Mouse (Mus musculus) ovary, postnatal 10 days (tissue): Measurements from ENCODE around the gene Gm12569.

Experiments used
- DNase-seq: peaks from one replicate; pipeline ENCODE4 v3.0.0; 2022; ENCODE audit warnings: low spot score

The Gm12569 gene

GRCm38 (mm10) chr11:51220308-51220707 lies at the start of gene Gm12569:
Gene Gm12569, plus strand, starts transcription at chr11:51220473.
- no peak for DNase-seq

- DNase-seq = no peak
These were observed 17.5 kb upstream of the Gm12569 start for GRCm38 (mm10) chr11:51202726-51203125.

- DNase-seq = no peak
These were observed 12.5 kb upstream of the Gm12569 start for GRCm38 (mm10) chr11:51207758-51208157.

- DNase-seq = no peak
These were observed 8.8 kb upstream of the Gm12569 start for GRCm38 (mm10) chr11:51211426-51211825.

- DNase-seq = no peak
These were observed 6.3 kb upstream of the Gm12569 start for GRCm38 (mm10) chr11:51214021-51214420.

GRCm38 (mm10) chr11:51219396-51219980 lies 785 bp upstream of the Gm12569 start:
- no peak for DNase-seq

GRCm38 (mm10) chr11:51227104-51227503 lies 6.8 kb downstream of the Gm12569 start:
- no peak for DNase-seq

GRCm38 (mm10) chr11:51234626-51235025 lies 14.4 kb downstream of the Gm12569 start:
- no peak for DNase-seq

GRCm38 (mm10) chr11:51242897-51243296 lies 22.6 kb downstream of the Gm12569 start:
- DNase-seq = no peak

GRCm38 (mm10) chr11:51257006-51257405 lies 36.7 kb downstream of the Gm12569 start:
- DNase-seq = no peak

GRCm38 (mm10) chr11:51261680-51262219 lies 41.5 kb downstream of the Gm12569 start, which contains the start of gene Clk4:
Gene Clk4, plus strand, starts transcription at chr11:51261730.
- no peak for DNase-seq

- peak; percentile 95 for DNase-seq
These were observed 42.3 kb downstream of the Gm12569 start, which contains the start of gene BC049762 for GRCm38 (mm10) chr11:51262342-51263285. Gene BC049762, minus strand, starts transcription at chr11:51263046.

- no peak for DNase-seq
These were observed 43.1 kb downstream of the Gm12569 start for GRCm38 (mm10) chr11:51263286-51263831.

GRCm38 (mm10) chr11:51264352-51264751 lies 44.1 kb downstream of the Gm12569 start:
- no peak for DNase-seq

GRCm38 (mm10) chr11:51265326-51265725 lies 45.1 kb downstream of the Gm12569 start:
- DNase-seq = no peak

- DNase-seq = no peak
These were observed 54.1 kb downstream of the Gm12569 start for GRCm38 (mm10) chr11:51274418-51274817.
